Mouse (Mus musculus) liver, embryonic 11.5 days (tissue): ENCODE measurements around the gene A830005F24Rik. TPM values are rescaled to one million over a fixed set of nuclear protein-coding genes. Genes with fewer than 3 reads are reported as not detected.

ENCODE experiments used
- ATAC-seq: fragments of 200-750 bp; cut with Nextera tagmentation; replicated peaks from 2 replicates; pipeline ENCODE4 v1.8.0; 2017; ENCODE audit warnings: moderate number of reproducible peaks, mild to moderate bottlenecking, moderate TSS enrichment, moderate library complexity; ENCODE audit not compliant: low FRiP score
- DNase-seq: peaks from one replicate; pipeline ENCODE4 v3.0.0-alpha.2; 2017; ENCODE audit warnings: low spot score
- H3K27ac ChIP-seq: fragments of 300-500 bp; sonication (generic); 2 replicates; pipeline ENCODE4 v1.5.1; 2014; ENCODE audit warnings: mild to moderate bottlenecking, low read depth, low read length, control low read depth
- H3K27me3 ChIP-seq: fragments of 300-500 bp; sonication (generic); replicated peaks from 2 replicates; pipeline ENCODE4 v1.6.1; 2014; ENCODE audit warnings: low read length, mixed read lengths; ENCODE audit not compliant: control insufficient read depth, insufficient read depth
- H3K36me3 ChIP-seq: fragments of 300-500 bp; sonication (generic); 2 replicates; pipeline ENCODE4 v1.6.1; 2014; ENCODE audit warnings: mild to moderate bottlenecking, low read length, moderate library complexity, mixed read lengths; ENCODE audit not compliant: control insufficient read depth, insufficient read depth
- H3K4me1 ChIP-seq: fragments of 300-500 bp; sonication (generic); replicated peaks from 2 replicates; pipeline ENCODE4 v1.6.1; 2014; ENCODE audit warnings: low read length, mixed read lengths; ENCODE audit not compliant: control insufficient read depth, insufficient read depth
- H3K4me2 ChIP-seq: fragments of 300-500 bp; sonication (generic); 2 replicates; pipeline ENCODE4 v1.6.1; 2014; ENCODE audit warnings: mild to moderate bottlenecking, control low read depth, moderate library complexity
- H3K4me3 ChIP-seq: fragments of 300-500 bp; sonication (generic); 2 replicates; pipeline ENCODE4 v1.5.1; 2014; ENCODE audit warnings: low read depth, low read length, control low read depth
- H3K9ac ChIP-seq: fragments of 300-500 bp; sonication (generic); 2 replicates; pipeline ENCODE4 v1.6.1; 2014; ENCODE audit warnings: low read depth, low read length, control low read depth
- H3K9me3 ChIP-seq: fragments of 300-500 bp; sonication (generic); 2 replicates; pipeline ENCODE4 v1.6.1; 2016; ENCODE audit warnings: low read length, inconsistent platforms, mixed read lengths; ENCODE audit not compliant: control insufficient read depth
- WGBS: fragments of 180-500 bp; shearing (Covaris S2); extraction: QIAGEN DNeasy Blood & Tissue Kit; methylation state at CpG from one replicate; pipeline ENCODE4 v1.1.7; 2014; 5-methylcytosine and 5-hydroxymethylcytosine counted together
- microRNA counts: library from miRNA; unstranded; fragments of <30 nt; microRNA quantifications from one replicate; lab custom pipeline; 2015
- microRNA-seq: library from miRNA; unstranded; fragments of <30 nt; microRNA quantifications from one replicate; pipeline ENCODE4, GENCODE M21; 2017; ENCODE audit warnings: borderline number of aligned reads
- polyA plus RNA-seq: library from polyadenylated mRNA; unstranded; fragments of >200 nt; fragmentation: Nextera tagmentation; extraction: Ambion mirVana; gene quantifications from 2 replicates; pipeline ENCODE4 v1.2.1, GENCODE M21; 2014

A830005F24Rik gene
- polyA plus RNA-seq, 1 experiment from 2014 or later, result 1.5 TPM

DNA sequence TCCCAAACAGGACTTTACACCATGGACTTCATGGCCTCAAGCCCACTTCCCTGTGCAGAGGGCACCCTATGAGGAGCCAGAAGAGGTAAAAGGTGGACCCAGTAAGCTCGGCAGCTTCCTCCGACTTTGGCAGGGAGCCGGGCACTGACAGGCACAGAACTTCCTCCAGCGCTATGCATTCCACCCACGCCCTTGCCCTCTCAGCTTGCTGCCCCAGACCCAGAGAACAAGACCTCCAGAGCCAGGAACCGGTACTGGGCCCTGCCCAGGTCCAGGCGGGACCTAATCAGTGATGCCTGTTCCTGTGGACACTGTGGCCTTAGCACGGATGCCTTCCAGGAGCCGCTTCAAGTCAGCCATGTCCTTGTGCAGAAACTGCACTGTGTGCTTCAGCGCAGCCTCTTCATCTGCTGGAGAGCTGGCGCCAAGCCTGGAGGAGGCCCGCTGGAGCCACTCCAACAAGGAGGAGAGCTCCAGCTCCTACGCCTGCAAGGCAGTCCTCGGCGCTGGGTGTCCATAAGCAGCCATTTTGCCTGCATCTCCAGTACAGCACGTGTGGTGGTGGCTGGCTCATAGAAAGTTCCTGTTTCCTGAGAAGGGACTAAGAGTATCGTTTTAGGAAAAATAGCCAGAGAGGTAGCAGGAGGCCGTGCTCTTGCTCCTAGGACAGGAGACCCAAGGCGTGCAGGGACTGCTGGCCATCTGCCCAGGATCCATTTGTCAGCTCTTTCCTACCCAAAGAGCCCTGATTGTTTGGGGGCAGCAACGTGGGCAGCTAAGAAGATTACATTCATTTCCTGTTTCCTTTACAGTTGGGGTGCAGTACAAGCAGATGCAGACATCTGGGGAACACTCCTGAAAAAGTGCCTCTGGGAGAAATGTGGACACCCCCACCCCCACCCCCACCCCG lies 39.1 kb downstream of the A830005F24Rik start:
- 66% methylated on average over 21 of the region's 21 CpGs for WGBS
- H3K27ac ChIP-seq, result peak overlapping the region; percentile 65; the same call in 1 of the 2 replicates
- no peak overlapping the region for H3K4me2 ChIP-seq
- no peaks in the 10 kb centered on the region for H3K9me3 ChIP-seq
- 0 out of 2 replicates have a peak, but pooled peaks have one; percentile 23 for ATAC-seq
- no peaks in the 10 kb centered on the region for H3K36me3 ChIP-seq
- H3K27me3 ChIP-seq, result no peaks in the 10 kb centered on the region
- no peak overlapping the region for H3K4me3 ChIP-seq
- no peak overlapping the region for H3K9ac ChIP-seq
- peaks cover 6% of the 10 kb centered on the region; the same call in 1 of the 2 replicates for H3K4me1 ChIP-seq
- DNase-seq, result no peak

- Histone ChIP-seq H3K4me1 (peaks cover 6% of the 10 kb centered on the region; the same call in 1 of the 2 replicates), H3K36me3 (no peaks in the 10 kb centered on the region), H3K4me3 (no peak overlapping the region), H3K4me2 (no peak overlapping the region), H3K27ac (no peak overlapping the region), H3K9ac (no peak overlapping the region), H3K9me3 (no peaks in the 10 kb centered on the region), H3K27me3 (no peaks in the 10 kb centered on the region)
- ATAC-seq (no peak), DNase-seq (no peak)
- WGBS, result 68% methylated on average over 5 of the region's 5 CpGs
Measured at GRCm38 (mm10) chr13:48553511-48553910, 40.1 kb downstream of the A830005F24Rik start.

GRCm38 (mm10) chr13:48554552-48554951 lies 41.2 kb downstream of the A830005F24Rik start:
- no peak for ATAC-seq

DNA sequence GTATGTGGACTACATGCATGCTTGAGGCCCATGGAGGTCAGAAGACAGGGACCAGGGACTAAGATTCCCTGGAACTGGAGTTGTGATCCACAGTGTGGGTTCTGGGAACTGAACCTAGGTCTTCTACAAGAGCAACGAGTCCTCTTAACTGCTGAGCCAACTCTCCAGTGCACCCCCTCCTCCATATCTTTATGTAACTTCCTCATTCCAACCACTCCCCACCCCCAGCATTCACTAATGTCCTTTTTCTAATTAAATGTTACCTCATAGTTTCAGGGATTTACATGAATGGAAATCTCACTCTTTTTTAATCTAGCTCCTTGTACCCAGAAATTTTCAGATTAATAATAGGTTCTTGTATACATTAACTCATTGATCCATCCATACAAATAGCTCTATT lies 42.6 kb downstream of the A830005F24Rik start:
- no peaks in the 10 kb centered on the region for H3K9me3 ChIP-seq
- no peak overlapping the region for H3K4me2 ChIP-seq
- no peaks in the 10 kb centered on the region for H3K27me3 ChIP-seq
- DNase-seq (no peak), ATAC-seq (no peak)
- 39% methylated on average over 1 of the region's 1 CpGs for WGBS
- H3K36me3 ChIP-seq, result no peaks in the 10 kb centered on the region
- no peak overlapping the region for H3K9ac ChIP-seq
- H3K4me3 ChIP-seq, result no peak overlapping the region
- H3K27ac ChIP-seq, result no peak overlapping the region
- peaks cover 6% of the 10 kb centered on the region; the same call in 1 of the 2 replicates for H3K4me1 ChIP-seq

More at GRCm38 (mm10) chr13:48554552-48554951, 41.2 kb downstream of the A830005F24Rik start:
- H3K4me1 ChIP-seq, result peaks cover 6% of the 10 kb centered on the region; the same call in 1 of the 2 replicates
- H3K9ac ChIP-seq, result no peak overlapping the region
- no peak overlapping the region for H3K4me2 ChIP-seq
- H3K27me3 ChIP-seq, result no peaks in the 10 kb centered on the region
- no peaks in the 10 kb centered on the region for H3K36me3 ChIP-seq
- 81% methylated on average over 1 of the region's 1 CpGs for WGBS
- no peak for DNase-seq
- no peak overlapping the region for H3K27ac ChIP-seq
- no peak overlapping the region for H3K4me3 ChIP-seq
- H3K9me3 ChIP-seq, result no peaks in the 10 kb centered on the region

DNA sequence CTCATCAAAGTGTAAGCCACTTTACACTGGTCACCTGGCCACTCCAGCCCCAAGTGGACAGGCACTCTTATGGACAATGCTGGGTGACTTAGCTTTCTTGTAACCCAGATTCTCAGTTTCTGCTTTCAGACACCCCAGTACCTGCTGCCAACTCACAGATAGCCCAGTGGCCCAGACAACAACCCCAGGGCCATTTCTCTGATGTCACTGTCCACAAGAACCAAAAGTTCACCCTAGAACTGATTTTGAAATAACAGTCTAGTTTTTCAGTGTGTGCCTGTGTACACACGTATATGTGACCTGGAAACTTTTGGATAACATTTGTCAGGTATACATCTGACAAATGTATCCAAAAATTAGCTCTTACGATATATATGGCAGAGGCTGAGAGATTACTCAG lies 48.1 kb downstream of the A830005F24Rik start:
- no peaks in the 10 kb centered on the region for H3K4me1 ChIP-seq
- WGBS, result 90% methylated on average over 2 of the region's 2 CpGs
- no peak overlapping the region for H3K27ac ChIP-seq

GRCm38 (mm10) chr13:48562336-48562735 lies 49.0 kb downstream of the A830005F24Rik start:
- DNase-seq, result no peak
- H3K4me2 ChIP-seq, result no peak overlapping the region

More for the DNA sequence above, 48.1 kb downstream of the A830005F24Rik start:
- Histone ChIP-seq H3K36me3 (no peaks in the 10 kb centered on the region), H3K9ac (no peak overlapping the region), H3K27me3 (no peaks in the 10 kb centered on the region), H3K4me2 (no peak overlapping the region), H3K9me3 (no peaks in the 10 kb centered on the region), H3K4me3 (no peak overlapping the region)
- DNase-seq (peak; percentile 28), ATAC-seq (no peak)

More at GRCm38 (mm10) chr13:48562336-48562735, 49.0 kb downstream of the A830005F24Rik start:
- H3K4me3 ChIP-seq, result no peak overlapping the region
- no peaks in the 10 kb centered on the region for H3K4me1 ChIP-seq
- no peaks in the 10 kb centered on the region for H3K36me3 ChIP-seq
- H3K27ac ChIP-seq, result no peak overlapping the region
- ATAC-seq, result no peak
- no peaks in the 10 kb centered on the region for H3K9me3 ChIP-seq
- H3K9ac ChIP-seq, result no peak overlapping the region
- no peaks in the 10 kb centered on the region for H3K27me3 ChIP-seq
- 88% methylated on average over 5 of the region's 5 CpGs for WGBS

MicroRNAs encoded within 50 kb of the gene (microRNA counts, 519-probe panel; counts per million panel counts)
- 7,548 counts per million, percentile 91 among the panel's probes with 10 or more counts for microRNA mmu-let-7a (lab: Ali Mortazavi, UCI)
- 6,347 counts per million, percentile 75 among the panel's probes with 10 or more counts for microRNA mmu-let-7d (lab: Ali Mortazavi, UCI)
- microRNA mmu-let-7f (lab: Ali Mortazavi, UCI), result 6,276 counts per million, percentile 73 among the panel's probes with 10 or more counts

Small RNAs within 50 kb of the gene (microRNA-seq; reads per million reads assigned to microRNA genes)
- gene Gm24111, result not detected
- gene Mirlet7a-1, result 156 reads per million, percentile 53 among the genes with 10 or more reads in this experiment
- gene Mirlet7d, result 2,707 reads per million, percentile 84 among the genes with 10 or more reads in this experiment
- gene Mirlet7f-1, result not detected

Other genes with a start within 250 kb of the A830005F24Rik start
- gene Zfp169, start 119 bp upstream of the A830005F24Rik start, polyA plus RNA-seq, result 2.9 and 3.4 TPM in 2 replicates
- 3.4 and 3.8 TPM in 2 replicates for gene Ptpdc1, start 112.1 kb downstream of the A830005F24Rik start, polyA plus RNA-seq
- gene Barx1, start 149.4 kb downstream of the A830005F24Rik start, polyA plus RNA-seq, result 21.2 and 22.3 TPM in 2 replicates